Mouse (Mus musculus): ENCODE data around the gene Sec14l1. TPM values are rescaled to one million over a fixed set of nuclear protein-coding genes. Genes with fewer than 3 reads are reported as not detected.

Sec14l1 gene
- polyA plus RNA-seq, 1 experiment from 2014 or later = 9.2 TPM

DNA sequence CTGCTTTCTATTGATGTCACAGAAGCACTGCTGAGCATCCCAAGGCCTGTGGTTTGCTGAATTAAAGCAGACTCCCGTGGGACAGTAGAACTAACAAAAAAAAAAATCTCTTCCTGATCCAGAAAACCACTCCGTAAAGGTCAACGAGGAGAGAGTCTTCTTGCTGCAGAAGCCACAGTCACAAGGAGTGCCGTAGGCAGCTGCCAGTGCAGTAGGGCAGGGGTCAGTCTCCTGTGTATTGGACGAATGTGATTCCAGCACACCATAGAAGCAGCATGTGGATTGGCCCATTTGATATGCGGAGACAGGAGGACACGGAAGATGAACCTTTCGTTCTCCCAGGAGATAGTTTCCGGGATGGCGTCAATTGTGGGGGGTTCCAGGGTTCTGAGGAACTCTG lies 28.8 kb upstream of the Sec14l1 start:
- DNase-seq = no peak
- TF ChIP-seq CTCF (IDR thresholded peaks at IDR 0.05; ENCODE audit: low read depth) (no peak), EP300 (IDR thresholded peaks at IDR 0.05; ENCODE audit: low read depth) (no peak)
- Histone ChIP-seq H3K9ac (replicated peaks) (no peak overlapping the region), H3K9me3 (ENCODE audit: low read length) (no peaks in the 10 kb centered on the region), H3K27ac (ENCODE audit: low read depth) (no peak overlapping the region), H3K36me3 (replicated peaks; ENCODE audit: insufficient read depth, low read length) (peaks cover 1% of the 10 kb centered on the region; the same call in 1 of the 2 replicates), H3K4me1 (ENCODE audit: insufficient read depth) (peaks cover 33% of the 10 kb centered on the region), H3K4me2 (ENCODE audit: low read depth, low read length) (no peak overlapping the region), H3K4me3 (ENCODE audit: low read depth, low read length) (no peak overlapping the region), H3K27me3 (ENCODE audit: insufficient read depth, low read length) (no peaks in the 10 kb centered on the region)
- 86% methylated on average over 10 of the region's 10 CpGs for WGBS (ENCODE audit: insufficient replicate concordance)
- ATAC-seq = no peak

DNA sequence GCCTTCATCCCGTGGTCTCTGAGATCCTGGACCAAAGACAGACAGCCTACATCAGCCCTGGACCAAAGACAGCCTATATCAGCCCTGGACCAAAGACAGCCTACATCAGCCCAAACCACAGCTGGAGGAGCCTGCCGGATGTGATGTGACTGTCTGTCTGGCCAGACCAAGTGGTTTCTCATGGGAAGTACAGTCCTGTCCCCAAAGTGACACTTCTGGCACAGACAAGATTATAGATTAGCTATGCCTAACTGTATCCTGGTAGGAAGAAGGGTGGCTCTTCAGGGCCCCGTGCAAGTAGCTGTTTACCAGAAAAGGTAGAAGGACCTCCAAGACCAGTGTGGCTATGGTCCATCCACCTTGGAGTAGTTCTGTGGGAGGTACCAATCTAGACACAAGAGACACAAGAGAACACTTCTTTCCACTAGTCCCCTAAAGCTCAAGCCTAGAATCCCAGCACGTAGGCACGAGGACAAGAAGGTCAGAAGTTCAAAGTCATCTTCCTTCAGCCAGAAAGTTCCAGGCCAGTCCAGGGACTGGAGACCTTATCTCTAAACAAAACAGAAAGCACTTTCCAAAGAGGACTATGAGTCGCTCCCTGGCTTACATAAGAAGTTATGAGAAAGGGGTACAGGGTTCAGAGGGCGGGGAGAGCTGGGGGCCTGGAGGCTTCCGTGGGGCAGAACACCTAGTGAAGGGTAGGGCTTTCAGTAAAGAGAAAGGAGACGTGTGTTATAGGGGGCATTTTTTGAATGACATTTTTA lies 27.8 kb upstream of the Sec14l1 start:
- Histone ChIP-seq H3K9ac (replicated peaks) (no peak overlapping the region), H3K27me3 (ENCODE audit: insufficient read depth, low read length) (0 out of 2 replicates have a peak, but pooled peaks cover 5% of the 10 kb centered on the region), H3K4me3 (ENCODE audit: low read depth, low read length) (no peak overlapping the region), H3K9me3 (ENCODE audit: low read length) (no peaks in the 10 kb centered on the region), H3K4me2 (ENCODE audit: low read depth, low read length) (no peak overlapping the region), H3K4me1 (ENCODE audit: insufficient read depth) (peaks cover 28% of the 10 kb centered on the region), H3K36me3 (replicated peaks; ENCODE audit: insufficient read depth, low read length) (no peaks in the 10 kb centered on the region), H3K27ac (ENCODE audit: low read depth) (no peak overlapping the region; the same call in 1 of the 2 replicates)
- no peak for TF ChIP-seq EP300 (IDR thresholded peaks at IDR 0.05; ENCODE audit: low read depth)
- no peak for TF ChIP-seq CTCF (IDR thresholded peaks at IDR 0.05; ENCODE audit: low read depth)
- ATAC-seq (no peak), DNase-seq (no peak)
- WGBS (ENCODE audit: insufficient replicate concordance) = 54% methylated on average over 9 of the region's 9 CpGs

DNA sequence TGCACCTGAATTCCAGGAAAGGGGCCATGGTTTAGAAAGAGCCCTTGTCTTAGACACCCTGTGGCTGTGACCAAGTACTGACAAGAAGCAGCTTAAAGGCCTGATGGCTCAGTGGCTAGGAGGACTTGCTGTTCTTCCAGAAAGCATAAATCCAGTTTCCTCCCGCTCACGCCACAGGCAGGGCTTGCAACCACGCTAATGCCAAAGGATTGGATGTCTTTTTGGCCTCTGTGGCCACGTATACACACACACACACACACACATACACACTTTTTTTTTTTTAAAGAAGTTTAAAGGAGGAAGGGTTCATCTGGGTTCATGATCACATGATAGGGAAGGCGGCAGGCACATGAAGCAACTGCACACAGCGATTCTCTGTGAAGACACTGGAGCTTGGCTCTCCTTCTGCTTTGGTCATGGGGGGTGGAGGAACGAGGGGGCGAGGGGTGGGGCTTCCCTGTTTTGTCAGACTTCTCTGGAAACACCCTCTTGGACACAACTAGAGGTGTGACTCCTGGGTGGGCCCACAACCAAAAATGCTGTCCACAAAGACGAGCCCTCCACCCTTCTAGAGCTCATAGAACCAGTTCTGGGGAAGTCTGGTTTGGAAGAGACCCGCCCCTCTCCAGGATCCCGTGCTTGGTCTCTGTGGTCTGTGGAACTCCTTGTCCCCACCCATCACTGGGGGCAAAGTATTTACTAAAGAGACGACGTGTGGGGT lies 26.5 kb upstream of the Sec14l1 start:
- Histone ChIP-seq H3K9ac (replicated peaks) (no peak overlapping the region), H3K36me3 (replicated peaks; ENCODE audit: insufficient read depth, low read length) (no peaks in the 10 kb centered on the region), H3K4me3 (ENCODE audit: low read depth, low read length) (no peak overlapping the region), H3K9me3 (ENCODE audit: low read length) (no peaks in the 10 kb centered on the region), H3K27ac (ENCODE audit: low read depth) (no peak overlapping the region), H3K27me3 (ENCODE audit: insufficient read depth, low read length) (0 out of 2 replicates have a peak, but pooled peaks cover 5% of the 10 kb centered on the region), H3K4me2 (ENCODE audit: low read depth, low read length) (no peak overlapping the region), H3K4me1 (ENCODE audit: insufficient read depth) (peaks cover 18% of the 10 kb centered on the region)
- TF ChIP-seq EP300 (IDR thresholded peaks at IDR 0.05; ENCODE audit: low read depth) (no peak), CTCF (IDR thresholded peaks at IDR 0.05; ENCODE audit: low read depth) (no peak)
- WGBS (ENCODE audit: insufficient replicate concordance) = 56% methylated on average over 13 of the region's 13 CpGs
- peak; percentile 32 for ATAC-seq
- DNase-seq = peak; percentile 43

DNA sequence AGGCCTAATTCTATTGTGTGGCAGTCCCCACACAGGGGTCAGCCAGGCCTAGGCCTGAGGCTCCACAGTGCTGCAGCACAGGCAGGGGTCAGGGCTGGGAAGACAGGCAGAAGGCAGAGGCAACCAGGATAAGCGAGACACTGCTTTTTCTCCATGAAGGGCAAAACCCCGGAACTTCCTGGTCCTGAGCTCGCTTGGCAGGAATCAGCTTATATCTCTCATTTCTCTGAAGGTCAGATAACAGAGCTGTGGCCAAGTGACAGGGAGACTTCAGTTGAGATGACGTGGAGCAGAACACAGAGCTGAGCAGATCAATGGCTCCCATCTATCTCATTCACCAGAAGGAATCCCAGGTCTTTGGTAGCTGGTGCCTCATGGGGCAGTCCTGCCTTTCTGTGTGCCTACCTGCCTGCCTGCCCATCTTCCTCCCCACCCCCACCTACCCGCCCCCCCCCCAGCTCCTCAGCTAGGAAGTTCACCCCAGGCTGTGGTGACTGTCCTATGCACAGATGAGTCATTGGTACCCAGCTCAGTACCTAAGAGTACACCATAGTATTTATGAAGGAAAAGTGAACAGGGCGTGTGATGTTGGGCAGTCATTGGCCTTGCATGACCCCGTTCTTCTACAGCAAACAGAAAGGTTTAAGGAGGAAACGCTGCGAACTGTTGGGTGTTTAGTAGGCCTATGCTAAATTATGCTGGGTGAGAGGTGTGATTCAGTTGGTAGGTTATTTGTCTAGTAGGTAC lies 25.1 kb upstream of the Sec14l1 start:
- Histone ChIP-seq H3K27me3 (ENCODE audit: insufficient read depth, low read length) (0 out of 2 replicates have a peak, but pooled peaks cover 5% of the 10 kb centered on the region), H3K4me2 (ENCODE audit: low read depth, low read length) (no peak overlapping the region), H3K27ac (ENCODE audit: low read depth) (no peak overlapping the region), H3K9ac (replicated peaks) (no peak overlapping the region), H3K4me3 (ENCODE audit: low read depth, low read length) (no peak overlapping the region), H3K4me1 (ENCODE audit: insufficient read depth) (peaks cover 15% of the 10 kb centered on the region), H3K36me3 (replicated peaks; ENCODE audit: insufficient read depth, low read length) (no peaks in the 10 kb centered on the region), H3K9me3 (ENCODE audit: low read length) (no peaks in the 10 kb centered on the region)
- WGBS (ENCODE audit: insufficient replicate concordance) = 65% methylated on average over 9 of the region's 9 CpGs
- no peak for DNase-seq
- ATAC-seq = no peak
- TF ChIP-seq EP300 (IDR thresholded peaks at IDR 0.05; ENCODE audit: low read depth) = no peak
- no peak for TF ChIP-seq CTCF (IDR thresholded peaks at IDR 0.05; ENCODE audit: low read depth)

DNA sequence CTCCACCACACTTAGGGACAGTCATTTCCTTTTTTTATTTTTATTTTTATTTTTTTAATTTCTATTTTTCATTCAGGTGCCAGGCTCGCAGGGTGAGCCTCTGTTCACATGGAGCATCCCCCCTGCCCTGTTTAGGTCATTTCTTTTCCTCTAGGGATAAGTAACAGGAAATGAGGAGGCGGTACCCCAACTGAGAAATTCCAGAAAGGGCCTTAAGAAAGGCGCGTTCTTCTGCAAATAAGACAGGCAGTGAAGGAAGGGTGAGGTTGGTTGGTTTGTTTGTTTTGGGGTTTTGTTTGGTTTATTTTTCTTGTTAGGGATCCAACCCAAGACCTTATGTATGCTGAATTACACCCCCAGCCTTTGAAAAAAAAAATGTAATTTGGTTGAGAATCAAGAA lies 23.6 kb upstream of the Sec14l1 start:
- Histone ChIP-seq H3K9ac (replicated peaks) (no peak overlapping the region), H3K27me3 (ENCODE audit: insufficient read depth, low read length) (0 out of 2 replicates have a peak, but pooled peaks cover 5% of the 10 kb centered on the region), H3K4me3 (ENCODE audit: low read depth, low read length) (no peak overlapping the region), H3K9me3 (ENCODE audit: low read length) (no peaks in the 10 kb centered on the region), H3K36me3 (replicated peaks; ENCODE audit: insufficient read depth, low read length) (no peaks in the 10 kb centered on the region), H3K27ac (ENCODE audit: low read depth) (0 out of 2 replicates have a peak overlapping the region, but pooled peaks have one; percentile 22), H3K4me2 (ENCODE audit: low read depth, low read length) (peak overlapping the region; percentile 18; the same call in 1 of the 2 replicates), H3K4me1 (ENCODE audit: insufficient read depth) (peaks cover 15% of the 10 kb centered on the region)
- no peak for ATAC-seq
- no peak for DNase-seq
- WGBS (ENCODE audit: insufficient replicate concordance) = 59% methylated on average over 4 of the region's 4 CpGs
- TF ChIP-seq CTCF (IDR thresholded peaks at IDR 0.05; ENCODE audit: low read depth) (no peak), EP300 (IDR thresholded peaks at IDR 0.05; ENCODE audit: low read depth) (no peak)

Measured in liver, postnatal 0 days (tissue).